Mouse (Mus musculus) cerebellum, adult 9-11 months (tissue): ENCODE measurements at regions not wholly inside any gene's neighbourhood (a gene's known extent, or its start where the extent isn't known, plus 50 kb on each side); places are given as distances from the start of the nearest gene placed in this dataset.

ENCODE experiments used
- DNase-seq: peaks from one replicate; pipeline ENCODE4 v3.0.0; 2022

DNA sequence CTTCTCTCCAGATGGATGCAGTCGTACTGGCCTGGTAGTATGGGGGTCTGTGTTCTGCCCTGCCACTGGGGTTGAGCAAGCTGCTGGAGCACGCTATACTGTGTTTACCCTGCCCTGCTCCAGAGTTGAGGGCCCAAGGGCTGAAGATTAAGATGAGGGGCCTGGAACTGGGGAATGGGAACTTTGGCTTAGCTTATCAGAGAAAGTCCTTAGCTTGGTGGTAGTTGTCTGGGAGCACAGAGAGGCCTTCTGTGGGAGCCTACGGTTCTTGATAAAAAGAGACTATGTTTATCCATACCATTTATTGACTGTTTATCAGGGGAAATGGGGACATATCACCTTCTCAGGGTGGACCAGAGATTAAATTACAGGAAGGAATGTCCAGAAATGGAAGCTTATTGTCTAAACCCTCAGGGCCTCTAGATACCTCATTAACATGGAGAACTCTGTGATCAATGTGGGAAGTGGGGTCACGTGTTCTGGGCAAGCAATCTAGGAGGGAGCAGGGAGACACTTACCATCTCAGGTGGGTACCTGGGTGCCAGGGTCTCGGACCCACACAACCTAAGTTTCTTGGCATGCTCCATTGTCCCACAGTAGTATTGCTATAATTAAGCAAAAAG lies 58.7 kb downstream of the Mycn start:
- no peak for DNase-seq

DNA sequence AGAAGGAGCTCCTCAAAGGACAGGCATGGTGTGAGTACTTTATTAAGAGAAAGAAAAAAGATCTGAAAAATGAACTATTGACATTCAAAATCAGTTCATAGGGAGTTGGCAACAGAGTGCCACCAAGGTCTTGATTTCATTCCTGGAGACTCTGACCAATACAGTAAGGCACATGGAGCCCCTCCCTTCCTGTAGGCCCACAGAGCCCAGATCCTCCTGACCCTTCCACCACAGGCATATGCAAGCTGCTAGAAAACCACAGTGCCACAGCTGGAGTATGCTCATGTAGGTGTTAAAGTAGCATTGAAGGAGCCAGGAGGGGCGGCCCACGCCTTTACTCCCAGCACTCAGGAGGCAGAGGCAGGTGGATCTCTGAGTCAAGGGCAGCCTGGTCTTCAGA lies 63.7 kb downstream of the Mycn start:
- peak; percentile 38 for DNase-seq

DNA sequence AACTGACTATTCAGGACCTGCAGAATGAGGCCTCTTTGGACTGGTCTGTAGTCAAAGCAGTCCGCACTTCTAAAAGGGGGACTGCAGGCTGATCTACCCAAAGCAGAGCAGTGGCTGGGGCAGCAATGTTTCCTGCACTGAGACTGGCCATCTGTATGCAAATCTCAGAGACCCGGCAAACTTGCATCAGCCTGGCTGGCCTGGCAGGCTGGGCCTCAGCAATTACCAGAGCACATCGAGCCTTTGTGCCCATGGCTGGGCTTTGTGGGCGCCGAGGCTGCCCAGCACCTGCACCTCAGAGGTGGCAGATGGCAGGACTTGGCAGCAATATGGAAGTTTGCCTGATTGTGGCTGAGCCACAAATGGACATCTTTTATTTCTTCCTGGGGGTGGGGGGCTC lies 64.2 kb downstream of the Mycn start:
- DNase-seq, result peak; percentile 82

DNA sequence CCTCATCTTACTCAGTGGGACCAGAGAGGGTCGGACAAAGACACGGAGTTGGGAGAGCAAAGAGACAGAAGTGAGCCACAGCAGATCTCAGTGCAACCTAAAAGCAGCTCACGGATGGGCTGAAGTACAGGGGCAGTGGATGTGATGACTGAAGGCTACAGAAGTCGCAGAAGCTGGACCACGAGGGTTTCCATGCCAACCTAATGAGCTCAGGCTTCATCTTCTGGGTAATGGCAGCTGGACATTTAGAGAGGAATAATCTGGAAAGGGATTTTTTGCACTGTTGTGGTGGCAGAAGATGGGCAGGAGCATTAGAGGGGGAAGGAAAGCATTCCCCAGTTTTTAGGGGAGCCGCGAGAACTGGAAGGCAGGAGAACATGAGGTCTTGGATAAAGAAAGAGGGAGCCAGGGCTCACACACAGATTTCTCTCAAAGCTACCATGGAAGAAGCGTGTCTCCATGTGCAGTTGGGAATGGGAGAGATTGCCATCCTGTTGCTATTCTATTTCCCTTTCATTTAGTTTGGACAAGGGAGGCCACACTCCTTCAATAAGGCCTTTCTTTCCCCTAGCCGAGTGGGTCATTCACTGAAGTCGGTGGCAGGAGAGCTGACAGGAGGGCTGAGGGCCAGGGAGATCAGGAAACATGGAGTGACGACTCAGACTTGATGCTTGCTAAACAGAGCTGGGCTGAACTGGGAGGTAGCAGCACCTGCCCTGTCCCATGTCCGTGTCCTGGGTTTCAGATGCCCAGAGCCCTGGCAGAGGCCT lies 65.6 kb downstream of the Mycn start:
- no peak for DNase-seq

DNA sequence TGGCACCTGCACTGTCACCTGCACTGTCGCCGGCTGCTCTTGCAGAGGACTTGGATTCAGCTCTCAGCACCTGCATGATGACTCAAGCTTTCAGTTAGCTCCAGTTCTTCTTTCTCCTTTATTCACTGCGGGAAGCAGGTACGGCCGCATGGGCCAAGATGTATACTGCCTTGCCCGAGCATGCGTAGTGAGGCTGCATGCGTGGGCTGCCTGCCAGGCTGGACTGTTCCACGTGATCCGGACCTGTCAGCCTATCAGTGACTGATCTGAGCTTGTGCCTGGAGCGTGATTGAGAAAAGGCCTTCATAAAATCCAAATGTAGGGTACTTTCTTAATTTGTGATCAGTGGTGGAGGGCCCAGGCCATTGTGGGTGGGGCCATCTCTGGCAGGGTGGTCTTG lies 68.2 kb downstream of the Mycn start:
- peak; percentile 27 for DNase-seq

DNA sequence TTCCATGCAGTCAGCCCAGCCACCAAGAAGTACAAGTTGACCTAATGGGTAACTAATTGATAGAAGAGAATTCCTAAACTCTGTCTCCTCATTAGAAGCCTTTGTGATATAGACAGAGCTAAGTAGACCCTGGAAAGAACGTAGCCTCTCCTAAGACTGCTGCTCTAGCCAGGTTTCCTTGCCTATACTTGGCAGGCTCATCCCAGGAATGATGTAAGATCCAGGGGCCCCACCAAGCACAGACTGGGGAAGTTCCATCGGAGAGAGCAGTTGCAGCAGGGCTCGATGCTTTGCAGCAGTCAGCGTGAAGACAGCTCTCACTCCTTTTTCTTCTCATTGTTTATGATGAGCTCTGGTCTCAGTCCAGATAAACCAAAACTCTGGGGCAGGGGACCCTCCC lies 68.7 kb downstream of the Mycn start:
- no peak for DNase-seq

DNA sequence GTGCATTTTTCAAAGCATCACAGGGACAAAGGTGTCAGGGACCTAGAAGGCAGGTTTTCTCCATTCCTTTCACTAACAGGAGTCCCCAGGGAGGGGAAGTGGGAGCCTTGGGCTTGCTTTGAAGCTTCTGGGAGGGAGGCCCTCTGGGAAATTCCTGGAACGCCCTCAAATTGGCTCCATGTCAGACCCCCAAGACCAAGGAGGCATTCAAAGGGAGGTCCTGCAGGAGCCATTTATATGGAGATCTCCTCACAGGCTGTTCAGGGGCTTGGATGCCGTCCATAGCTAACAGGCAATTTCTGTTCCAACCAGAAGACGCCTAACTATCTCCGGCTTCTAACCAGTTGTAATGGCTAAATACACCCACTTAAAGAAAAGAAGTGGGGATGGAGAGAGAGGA lies 70.4 kb downstream of the Mycn start:
- DNase-seq, result no peak

DNA sequence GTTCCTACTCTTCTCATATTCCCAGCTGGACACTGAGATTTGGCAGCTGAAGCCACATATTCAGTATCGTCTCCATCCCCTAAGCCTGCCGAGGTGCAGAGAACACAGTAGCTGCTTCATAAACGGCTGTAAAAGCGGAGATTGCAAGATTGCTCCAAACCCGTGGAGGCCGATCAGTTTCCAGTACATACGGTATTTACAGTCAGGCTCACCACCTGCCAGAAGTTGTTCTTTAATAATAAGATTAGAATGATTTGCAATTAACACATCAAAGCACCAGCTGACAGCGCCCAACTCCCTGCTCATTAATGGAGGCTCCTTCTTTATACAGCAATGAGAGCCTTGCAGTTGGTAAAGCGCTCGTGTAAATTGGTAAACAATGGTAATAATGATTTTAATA lies 75.1 kb downstream of the Mycn start:
- DNase-seq, result no peak

DNA sequence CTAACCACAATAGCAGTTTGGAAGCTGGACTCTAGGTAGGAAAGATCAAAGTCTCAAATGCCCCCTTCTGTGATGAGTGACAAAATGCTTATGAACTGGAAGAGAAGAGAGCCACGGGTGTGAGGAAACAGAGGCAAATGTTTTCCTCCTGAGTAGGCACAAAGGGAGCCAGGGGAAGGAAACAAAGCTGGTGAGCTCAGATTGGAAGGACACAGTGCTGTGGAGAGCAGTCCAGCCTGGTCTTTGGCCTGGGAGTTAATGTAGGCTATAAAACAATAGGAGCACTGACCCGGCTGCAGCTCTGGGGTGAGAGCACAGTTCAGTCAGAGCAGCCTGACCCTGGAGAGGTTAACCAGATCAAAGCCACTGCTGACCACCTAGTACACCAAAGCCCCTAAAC lies 91.0 kb downstream of the Mycn start:
- DNase-seq, result no peak

DNA sequence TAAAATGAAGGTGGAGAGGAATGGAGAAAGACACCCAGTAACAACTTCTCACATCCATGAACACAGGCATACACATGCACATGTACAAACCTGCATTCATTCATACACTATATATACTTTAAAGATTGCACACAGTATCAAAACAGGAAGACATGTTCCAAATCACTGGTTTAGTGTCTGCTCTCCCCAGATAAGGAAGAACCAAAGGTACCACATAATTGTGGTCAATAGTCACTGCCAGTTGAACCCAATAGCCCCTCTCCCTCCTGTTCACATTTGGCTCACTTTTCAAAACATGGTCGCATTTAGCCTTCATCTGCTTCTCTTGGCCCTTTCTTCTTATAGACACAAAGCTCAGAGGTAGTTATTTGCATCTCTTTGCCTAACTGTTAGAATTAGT lies 95.0 kb downstream of the Mycn start:
- DNase-seq, result no peak

DNA sequence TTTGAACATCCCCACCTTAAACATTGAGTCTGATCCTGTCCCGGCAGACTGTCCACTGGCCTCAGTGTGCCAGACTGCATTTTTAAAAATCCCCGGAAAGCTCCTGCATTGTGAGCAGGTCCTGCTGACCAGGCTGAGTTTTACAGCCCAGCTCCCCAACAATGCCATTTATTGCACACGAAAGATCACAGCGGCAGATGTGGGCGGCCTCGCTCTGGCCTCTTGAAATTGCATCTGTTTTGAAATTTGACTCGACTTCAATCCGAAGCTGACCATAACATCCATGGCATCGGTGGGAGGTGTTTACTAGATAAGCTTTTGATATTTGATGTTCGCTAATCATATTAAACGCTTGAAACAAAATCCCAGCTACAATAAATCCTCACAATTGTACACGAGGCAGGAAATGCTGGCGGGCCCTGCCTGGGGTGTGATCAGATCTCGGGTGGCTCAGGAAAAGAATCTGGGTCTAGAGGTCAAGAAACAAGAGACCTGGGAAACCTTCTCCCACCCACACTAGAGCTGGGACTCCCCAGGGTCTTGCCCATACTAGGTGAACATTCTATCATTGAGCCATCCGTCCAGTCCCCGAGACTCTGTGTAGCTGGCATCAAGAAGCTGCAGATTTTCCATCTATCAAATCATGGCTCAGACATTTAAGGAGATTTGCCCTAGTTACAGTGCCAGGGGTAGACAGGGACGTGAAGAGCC lies 99.3 kb downstream of the Mycn start:
- no peak for DNase-seq

DNA sequence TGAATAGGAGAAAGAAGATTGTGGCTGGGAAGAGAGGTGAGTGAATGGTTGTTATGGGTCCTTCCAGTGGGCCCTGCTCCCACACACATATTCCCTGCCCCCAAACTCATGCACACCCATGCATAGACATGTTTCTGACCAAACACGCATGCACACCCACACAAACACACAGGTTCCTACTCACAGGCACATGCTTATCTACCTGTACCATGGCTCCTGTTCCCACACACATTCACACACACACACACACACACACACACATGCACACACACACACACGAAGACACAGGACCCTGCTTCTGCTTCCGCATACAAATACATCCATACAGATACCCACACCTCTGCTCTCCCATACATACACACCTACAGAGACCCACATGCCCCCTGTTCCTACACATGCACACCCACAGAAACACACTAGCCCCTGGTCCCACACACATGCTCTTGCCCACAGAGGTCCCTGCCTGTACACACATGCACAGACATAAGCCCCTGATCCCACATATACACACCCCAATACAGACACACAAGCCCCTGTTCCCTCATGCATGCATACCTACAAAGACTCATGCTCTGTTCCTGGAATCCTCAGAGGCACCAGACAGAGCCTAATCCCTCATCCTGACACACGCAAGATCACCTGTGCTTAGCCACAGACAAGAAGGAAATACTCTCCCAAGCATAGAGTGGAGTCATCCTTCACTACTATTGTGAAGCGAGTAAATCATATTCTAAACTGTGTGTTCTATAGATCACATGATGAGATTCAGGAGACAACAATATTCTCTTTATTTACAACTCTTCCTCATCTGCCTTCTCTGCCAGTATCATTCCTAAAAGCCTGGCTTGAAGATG lies 100.1 kb downstream of the Mycn start:
- DNase-seq, result no peak

DNA sequence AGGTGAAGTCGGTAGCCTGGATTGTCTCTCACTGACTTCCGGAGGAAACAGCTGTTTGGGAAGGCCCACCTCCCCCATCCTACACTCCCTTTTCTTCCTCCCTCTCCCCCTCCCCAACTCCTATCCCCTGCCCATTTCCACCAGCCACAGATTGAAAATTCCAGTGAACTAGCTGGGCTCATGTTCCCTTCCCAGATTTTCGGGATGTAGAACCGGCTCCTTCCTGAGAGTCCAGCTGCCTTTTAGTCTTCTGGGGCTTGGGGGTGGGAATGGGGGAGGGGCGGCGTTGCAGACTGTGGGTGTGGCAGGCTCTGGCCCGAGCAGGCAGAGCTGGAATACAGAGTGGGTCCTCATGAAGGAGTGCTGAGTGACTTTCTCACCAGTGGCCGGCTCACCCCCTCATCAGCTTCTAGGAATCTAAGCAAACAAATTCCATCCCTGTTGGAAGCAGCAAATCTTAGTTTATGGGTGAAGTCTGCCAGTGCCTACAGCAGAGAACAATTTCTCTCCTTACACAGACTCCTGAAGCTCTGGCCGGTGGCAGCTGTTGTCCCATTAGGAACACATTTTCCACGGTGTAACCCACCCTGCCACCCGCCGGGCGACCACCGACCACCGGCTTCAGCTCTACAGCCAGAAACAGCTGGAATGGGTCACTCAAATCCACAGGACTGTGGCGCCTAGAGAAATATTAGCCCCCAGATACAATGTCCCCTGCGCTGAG lies 100.9 kb downstream of the Mycn start:
- DNase-seq, result no peak

DNA sequence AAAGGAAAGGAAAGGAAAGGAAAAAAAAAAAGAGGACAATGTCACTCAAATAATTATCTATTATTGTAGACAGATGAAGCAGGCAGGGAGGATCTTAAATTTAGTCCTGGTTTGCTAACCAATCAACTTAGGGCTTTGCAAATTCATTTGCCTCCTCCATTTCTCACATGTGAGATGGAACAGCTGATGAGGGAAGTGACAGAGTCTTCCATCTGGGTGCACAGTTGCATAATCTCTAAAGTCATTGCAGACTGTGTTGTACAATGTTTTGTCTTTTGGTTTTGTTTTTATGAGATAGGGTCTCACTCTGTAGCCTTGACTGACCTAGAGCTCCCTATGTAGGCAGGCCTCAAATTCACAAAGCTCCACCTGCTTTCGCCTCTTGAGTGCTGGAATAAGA lies 103.9 kb downstream of the Mycn start:
- no peak for DNase-seq

DNA sequence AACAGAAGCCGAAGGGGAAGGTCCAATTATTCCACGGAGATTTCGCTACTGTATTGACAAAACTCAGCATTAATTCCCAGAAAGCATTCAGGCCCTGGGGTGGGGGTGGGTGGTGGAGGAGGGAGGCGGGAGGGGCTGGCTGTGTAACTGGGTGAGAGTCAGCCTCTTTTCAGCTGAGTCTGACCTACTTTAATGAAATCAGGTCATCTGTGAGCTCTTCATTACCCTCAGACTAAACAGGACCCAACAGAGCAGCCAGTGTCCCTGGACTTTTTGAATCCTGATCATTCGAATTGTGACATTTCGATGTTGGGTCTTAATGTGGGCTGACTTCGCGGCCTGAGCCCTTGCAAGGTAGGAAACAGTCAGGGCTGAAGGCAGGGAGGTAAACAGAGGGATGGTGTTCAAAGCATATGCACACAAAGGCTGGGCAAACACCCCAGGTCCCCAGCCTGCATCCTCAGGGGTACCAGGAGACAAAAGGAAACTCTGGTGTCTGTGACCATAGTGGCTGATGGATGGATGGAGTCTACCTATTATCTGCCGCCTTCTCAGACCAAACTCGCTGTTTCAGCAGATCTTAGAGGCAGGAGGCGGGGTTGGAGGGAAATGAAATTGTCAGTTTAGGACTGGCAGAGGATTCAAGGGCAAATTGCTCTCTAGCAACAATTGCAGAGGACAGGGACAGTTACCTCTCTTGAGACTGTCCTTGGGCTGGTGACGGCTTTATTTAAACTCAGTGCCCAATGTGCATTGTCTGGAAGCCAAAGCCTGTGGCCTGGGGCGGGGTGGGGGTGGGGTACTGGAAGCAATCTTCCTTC lies 113.7 kb downstream of the Mycn start:
- DNase-seq, result no peak

DNA sequence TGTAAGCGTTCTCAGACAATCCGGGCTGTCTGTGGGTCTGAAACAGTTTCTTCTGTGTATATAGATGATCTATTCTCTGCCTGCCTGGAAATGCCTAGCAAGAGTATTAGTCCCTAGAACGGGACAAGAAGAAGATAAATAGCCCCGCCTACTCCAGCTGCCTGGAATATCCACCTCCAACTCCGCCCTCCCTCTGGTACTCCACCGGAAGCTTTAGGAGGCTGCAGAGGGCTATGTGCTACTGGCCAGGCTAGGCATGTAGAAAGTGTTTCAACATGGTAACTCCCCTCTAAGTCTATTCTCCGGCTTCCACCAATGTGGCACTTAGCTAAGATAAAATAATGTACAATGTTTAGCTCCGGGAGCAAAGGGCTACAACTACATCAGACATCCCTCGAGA lies 114.3 kb downstream of the Mycn start:
- no peak for DNase-seq

DNA sequence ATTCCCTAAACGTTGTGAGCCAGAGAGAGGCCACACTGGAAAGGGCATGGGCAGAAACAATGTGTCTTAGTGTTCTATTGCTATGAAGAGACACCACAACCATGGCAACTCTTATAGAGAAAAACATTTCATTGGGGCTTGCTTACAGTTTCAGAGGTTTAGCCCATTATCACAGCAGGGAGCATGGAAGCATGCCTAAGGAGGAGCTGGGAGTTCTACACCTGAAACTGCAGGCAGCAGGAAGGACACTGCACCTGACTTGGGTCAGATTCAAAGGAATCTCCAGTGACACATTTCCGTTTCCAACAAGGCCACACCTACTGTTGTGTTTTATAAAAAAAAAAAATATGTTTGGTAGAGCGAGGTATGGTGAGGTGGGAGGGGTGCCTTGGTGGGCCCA lies 115.3 kb downstream of the Mycn start:
- no peak for DNase-seq

DNA sequence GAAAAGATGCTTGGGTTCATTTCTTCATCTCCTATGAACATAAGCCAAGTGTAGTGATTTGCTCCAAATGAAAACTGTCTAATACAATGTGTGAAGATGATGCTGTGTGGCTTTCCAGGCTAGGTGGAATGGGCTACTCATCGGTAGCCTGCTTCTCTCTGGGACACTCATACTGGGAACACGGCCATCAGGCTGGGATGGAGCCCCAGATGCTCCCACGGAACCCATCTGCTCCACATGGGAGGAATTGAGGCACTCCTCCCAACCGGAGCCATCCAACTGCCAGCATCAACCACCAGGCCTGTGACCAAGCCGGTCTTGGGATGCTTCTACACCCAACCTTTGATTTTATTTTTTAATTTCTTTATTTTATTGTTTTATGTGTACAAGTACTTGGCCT lies 115.9 kb downstream of the Mycn start:
- DNase-seq, result no peak

DNA sequence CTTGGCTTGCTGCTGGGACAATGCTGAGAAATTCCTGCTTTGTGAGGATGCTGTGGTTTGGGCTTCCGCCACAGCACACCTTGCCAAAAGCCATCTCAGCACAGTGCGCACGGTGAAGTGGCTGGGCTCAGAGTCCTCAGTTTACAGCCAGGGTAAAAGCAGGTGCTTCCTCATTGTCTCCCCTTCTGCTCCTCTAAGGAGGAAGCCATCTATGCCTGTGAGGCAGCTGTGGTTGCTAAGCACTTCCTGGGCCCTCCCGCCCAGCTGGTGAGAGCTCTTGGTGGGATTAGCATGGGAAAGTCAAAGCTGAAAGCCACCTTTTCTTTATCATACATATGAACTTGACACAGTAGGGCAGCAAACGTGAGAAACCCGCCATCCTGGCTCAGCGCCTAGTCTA lies 120.2 kb downstream of the Mycn start:
- no peak for DNase-seq

DNA sequence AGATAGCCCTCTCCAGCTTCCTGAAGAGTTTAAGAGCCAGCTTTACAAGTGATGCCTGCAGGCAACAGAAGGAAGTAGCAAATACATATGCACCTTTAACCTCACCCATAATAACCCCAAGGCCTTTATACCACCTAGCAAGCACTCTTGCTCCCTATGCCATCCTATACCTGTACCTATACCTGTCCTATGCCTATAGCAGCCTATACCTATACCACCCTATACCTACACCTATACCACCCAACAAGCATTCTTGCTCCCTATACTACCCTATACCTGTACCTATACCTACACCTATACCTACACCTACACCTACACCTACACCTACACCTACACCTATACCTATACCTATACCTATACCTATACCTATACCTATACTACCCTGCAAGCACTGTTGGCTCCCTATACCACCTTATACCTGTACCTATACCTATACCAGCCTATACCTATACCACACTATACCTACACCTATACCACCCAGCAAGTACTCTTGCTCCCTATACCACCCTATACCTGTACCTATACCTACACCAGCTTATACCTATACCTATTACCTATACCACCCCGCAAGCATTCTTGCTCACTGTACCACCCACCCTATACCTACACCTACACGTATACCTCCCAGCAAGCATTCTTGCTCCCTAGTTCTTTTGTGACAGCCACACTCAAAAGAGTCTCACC lies 120.9 kb downstream of the Mycn start:
- no peak for DNase-seq

DNA sequence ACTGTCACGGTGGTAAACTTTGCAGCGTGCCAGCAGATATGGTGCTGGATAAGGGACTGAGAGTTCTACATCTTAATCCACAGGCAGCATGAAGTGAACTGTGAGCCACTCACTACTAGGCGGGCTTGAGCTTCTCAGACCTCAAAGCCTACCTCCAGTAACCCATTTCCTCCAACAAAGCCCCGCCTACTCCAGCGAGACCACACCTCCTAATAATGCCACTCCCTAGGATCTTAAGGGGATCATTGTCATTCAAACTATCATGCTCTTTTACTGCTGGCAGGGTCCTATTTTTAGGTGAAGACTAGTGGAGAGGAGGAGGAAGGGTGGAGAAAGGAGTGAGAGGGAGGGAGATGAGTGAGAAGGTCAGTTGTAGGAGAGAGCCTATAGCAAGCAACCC lies 122.0 kb downstream of the Mycn start:
- DNase-seq, result no peak
